Mouse (Mus musculus) T-cell, adult 66 days (primary cell): Measurements from ENCODE around the gene Lime1. TPM values are rescaled to one million over a fixed set of nuclear protein-coding genes. Genes with fewer than 3 reads are reported as not detected.

Experiments
- total RNA-seq, 2 experiments: library from RNA; stranded (reverse); gene quantifications; 3 replicates in 1 of 2; 4 replicates in 1 of 2; pipeline ENCODE4 v1.2.4; 2023

The Lime1 gene
- total RNA-seq: 100 to 1,000 TPM; 260 to 278 TPM

DNA sequence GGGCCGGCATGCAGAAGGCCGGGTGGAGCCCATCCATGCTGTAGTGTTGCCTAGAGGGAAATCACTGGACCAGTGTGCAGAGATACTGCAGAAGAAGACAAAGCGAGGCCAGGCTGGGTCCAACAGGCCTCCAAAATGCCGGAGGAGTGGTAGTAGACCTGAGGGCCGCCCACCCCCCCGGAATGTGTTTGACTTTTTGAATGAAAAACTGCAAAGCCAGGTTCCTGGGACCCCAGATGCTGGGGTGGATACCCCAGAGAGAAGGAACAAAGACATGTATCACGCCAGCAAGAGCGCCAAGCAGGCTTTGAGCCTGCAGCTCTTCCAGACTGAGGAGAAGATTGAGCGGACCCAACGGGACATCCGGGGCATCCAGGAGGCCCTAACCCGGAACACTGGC, at the start of gene Lime1:
Gene Lime1 (plus strand): TSS at position 301 of the 400 bp plus-strand sequence.

DNA sequence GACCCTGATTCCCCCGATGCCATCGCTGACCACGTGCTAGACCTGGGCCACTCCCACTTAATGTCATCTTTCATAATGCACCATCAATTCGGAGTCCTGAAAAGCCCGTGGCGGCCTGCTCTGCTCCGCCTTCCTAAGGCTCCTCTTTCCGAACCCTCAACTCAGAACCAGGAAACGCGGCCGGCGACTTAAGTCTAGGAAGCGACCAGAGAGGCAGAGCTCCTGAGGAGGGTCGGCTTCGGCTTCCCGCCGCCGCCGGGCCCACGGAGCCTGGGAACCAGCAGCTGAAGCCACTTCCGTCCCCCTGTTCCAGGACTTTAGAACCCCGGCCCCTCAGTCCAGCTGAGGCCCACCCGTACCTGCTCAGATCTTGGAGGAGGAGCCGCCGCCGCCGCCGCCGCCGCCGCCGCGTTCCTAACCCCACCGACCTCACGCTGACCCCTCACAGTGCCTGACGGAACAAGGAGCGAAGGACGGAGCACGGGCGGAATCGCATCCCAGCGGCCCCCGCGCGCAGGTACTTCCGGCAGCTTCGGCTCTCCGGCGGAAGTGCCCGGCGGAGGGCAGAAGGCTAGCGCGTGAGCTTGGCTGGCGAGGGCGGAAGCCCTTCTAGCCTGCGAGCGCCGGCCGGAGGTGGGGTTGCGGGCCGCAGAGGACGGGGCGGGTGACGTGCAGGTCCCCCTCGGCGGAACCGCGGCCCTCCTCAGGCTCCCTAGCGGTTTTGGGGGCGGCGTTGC, 14.8 kb upstream of the Lime1 start, which contains the start of the genes Zgpat and Arfrp1:
Gene Zgpat (plus strand): TSS at position 69 of the 737 bp plus-strand sequence.
Gene Arfrp1 (minus strand): TSS at position 545 of the 737 bp plus-strand sequence.

Other genes with a start within 250 kb of the Lime1 start
- not detected for gene Kcnq2, start 244.8 kb upstream of the Lime1 start, total RNA-seq
- not detected for gene Eef1a2, start 223.1 kb upstream of the Lime1 start, total RNA-seq
- gene Ppdpf, start 192.8 kb upstream of the Lime1 start, total RNA-seq: 100 to 1,000 TPM in 1 of 2 experiments, 10 to 100 TPM in 1; 85.3 to 108 TPM
- not detected for gene Ptk6, start 177.3 kb upstream of the Lime1 start, total RNA-seq
- under 1 TPM; 0.29 to 0.80 TPM for gene Srms, start 166.9 kb upstream of the Lime1 start, total RNA-seq
- under 1 TPM in 1 of 2 experiments, not detected in 1; 0.83 TPM for gene Fndc11, start 160.1 kb upstream of the Lime1 start, total RNA-seq
- gene Helz2, start 138.1 kb upstream of the Lime1 start, total RNA-seq: 100 to 1,000 TPM; 148 to 165 TPM
- 10 to 100 TPM; 39.1 to 40.4 TPM for gene Gmeb2, start 92.0 kb upstream of the Lime1 start, total RNA-seq
- not detected for gene Stmn3, start 65.6 kb upstream of the Lime1 start, total RNA-seq
- 100 to 1,000 TPM; 126 to 141 TPM for gene Rtel1, start 60.3 kb upstream of the Lime1 start, total RNA-seq
- 100 to 1,000 TPM; 126 to 143 TPM for gene Zgpat, start 15.2 kb upstream of the Lime1 start, total RNA-seq
- 100 to 1,000 TPM in 1 of 2 experiments, 10 to 100 TPM in 1; 95.6 to 110 TPM for gene Arfrp1, start 14.7 kb upstream of the Lime1 start, total RNA-seq
- gene Zbtb46, start 79.3 kb downstream of the Lime1 start, total RNA-seq: under 1 TPM; 0.27 to 0.67 TPM
- not detected for gene Abhd16b, start 113.1 kb downstream of the Lime1 start, total RNA-seq
- 10 to 100 TPM; 81.9 to 88.8 TPM for gene Tpd52l2, start 117.1 kb downstream of the Lime1 start, total RNA-seq
- 100 to 1,000 TPM; 131 to 137 TPM for gene Dnajc5, start 140.4 kb downstream of the Lime1 start, total RNA-seq
- gene Uckl1, start 204.8 kb downstream of the Lime1 start, total RNA-seq: 100 to 1,000 TPM; 156 to 204 TPM
- gene Prpf6, start 211.8 kb downstream of the Lime1 start, total RNA-seq: 10 to 100 TPM; 60.2 to 63.9 TPM
- gene Zfp512b, start 212.7 kb downstream of the Lime1 start, total RNA-seq: 10 to 100 TPM; 67.3 to 81.5 TPM
- gene Samd10, start 219.1 kb downstream of the Lime1 start, total RNA-seq: 10 to 100 TPM; 15.5 to 17.5 TPM